Mouse (Mus musculus) lung, embryonic 15.5 days (tissue): ENCODE measurements around the gene Pitpna. TPM values are rescaled to one million over a fixed set of nuclear protein-coding genes. Genes with fewer than 3 reads are reported as not detected.

Experiments used
- ATAC-seq: fragments of 200-750 bp; cut with Nextera tagmentation; 2 replicates; pipeline ENCODE4 v1.8.0; 2017; ENCODE audit warnings: moderate number of reproducible peaks, borderline replicate concordance; ENCODE audit not compliant: low FRiP score, low TSS enrichment; ENCODE audit errors: extremely low read depth
- H3K27ac ChIP-seq: fragments of 300-500 bp; sonication (generic); 2 replicates; pipeline ENCODE4 v1.5.1; 2015; ENCODE audit warnings: moderate library complexity, mild to moderate bottlenecking, inconsistent platforms
- H3K27me3 ChIP-seq: fragments of 300-500 bp; sonication (generic); 2 replicates; pipeline ENCODE4 v1.6.1; 2015; ENCODE audit warnings: inconsistent platforms
- H3K36me3 ChIP-seq: fragments of 300-500 bp; sonication (generic); 2 replicates; pipeline ENCODE4 v1.6.1; 2015; ENCODE audit warnings: inconsistent platforms
- H3K4me1 ChIP-seq: fragments of 300-500 bp; sonication (generic); 2 replicates; pipeline ENCODE4 v1.6.1; 2015; ENCODE audit warnings: inconsistent platforms
- H3K4me2 ChIP-seq: fragments of 300-500 bp; sonication (generic); 2 replicates; pipeline ENCODE4 v1.6.1; 2015; ENCODE audit warnings: inconsistent platforms, mild to moderate bottlenecking, moderate library complexity
- H3K4me3 ChIP-seq: fragments of 300-500 bp; sonication (generic); 2 replicates; pipeline ENCODE4 v1.5.1; 2015; ENCODE audit warnings: mild to moderate bottlenecking, inconsistent platforms
- H3K9ac ChIP-seq: fragments of 300-500 bp; sonication (generic); 2 replicates; pipeline ENCODE4 v1.6.1; 2015; ENCODE audit warnings: inconsistent platforms
- H3K9me3 ChIP-seq: fragments of 300-500 bp; sonication (generic); 2 replicates; pipeline ENCODE4 v1.6.1; 2016; ENCODE audit warnings: inconsistent platforms
- WGBS: fragments of 180-500 bp; shearing (Covaris S2); methylation state at CpG from one replicate; pipeline ENCODE4 v1.1.7; 2015; 5-methylcytosine and 5-hydroxymethylcytosine counted together
- microRNA-seq: library from miRNA; unstranded; fragments of <30 nt; microRNA quantifications from one replicate; pipeline ENCODE4, GENCODE M21; 2016
- polyA plus RNA-seq: library from polyadenylated mRNA; unstranded; fragments of >200 nt; fragmentation: Nextera tagmentation; extraction: Ambion mirVana; gene quantifications from 2 replicates; pipeline ENCODE4 v1.2.1, GENCODE M21; 2015

Pitpna gene
- polyA plus RNA-seq, 1 experiment from 2014 or later: 76.8 TPM

- Histone ChIP-seq H3K36me3 (peaks cover 39% of the 10 kb centered on the region), H3K9ac (no peak overlapping the region), H3K9me3 (no peaks in the 10 kb centered on the region), H3K4me3 (no peak overlapping the region), H3K27ac (no peak overlapping the region), H3K4me1 (peaks cover 3% of the 10 kb centered on the region; the same call in 1 of the 2 replicates), H3K4me2 (no peak overlapping the region), H3K27me3 (no peaks in the 10 kb centered on the region)
- 69% methylated on average over 3 of the region's 3 CpGs for WGBS
- ATAC-seq: no peak
Measured at GRCm38 (mm10) chr11:75674875-75675274, 87.0 kb downstream of the Pitpna start.

DNA sequence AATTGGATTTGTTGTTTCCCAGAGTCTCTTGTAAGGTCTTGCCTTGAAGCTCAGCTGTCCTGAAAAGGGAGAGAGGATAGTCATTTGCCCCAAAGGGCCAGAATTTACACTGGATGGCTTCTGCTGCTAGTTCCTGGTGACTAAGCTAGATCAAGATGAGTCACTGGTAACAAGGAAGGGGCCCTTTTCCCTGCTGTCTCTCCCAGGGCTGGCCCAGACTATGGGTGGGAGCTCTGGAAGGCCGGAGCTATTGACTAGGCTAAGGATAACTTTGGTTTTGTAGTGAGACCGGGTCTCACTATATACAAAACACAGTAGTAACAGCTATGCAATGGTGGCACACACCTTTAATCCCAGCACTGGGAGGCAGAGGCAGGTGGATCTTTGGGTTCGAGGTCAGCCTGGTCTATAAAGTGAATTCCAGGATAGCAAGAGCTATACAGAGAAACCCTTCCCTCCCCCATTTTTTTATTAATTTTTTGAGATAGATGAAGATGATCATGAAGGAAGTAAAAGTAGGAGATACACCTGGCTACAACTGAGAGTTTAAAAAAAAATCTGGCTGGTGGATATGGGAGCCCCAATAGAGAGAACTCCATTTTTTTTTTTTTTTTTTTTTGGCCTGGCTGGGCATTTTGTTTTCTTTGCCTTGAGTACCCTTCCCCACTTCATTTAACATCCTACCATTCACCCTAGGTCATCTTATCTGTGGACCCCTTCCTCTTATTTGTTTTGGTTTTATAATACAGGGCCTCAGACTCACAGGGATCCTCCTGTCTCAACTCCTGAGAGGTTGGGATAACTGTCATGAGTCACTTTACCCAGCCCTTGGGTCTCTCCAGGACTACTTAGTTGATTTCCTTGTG, 90.2 kb downstream of the Pitpna start:
- Histone ChIP-seq H3K9me3 (no peaks in the 10 kb centered on the region), H3K27ac (peak overlapping the region; percentile 55; the same call in 1 of the 2 replicates), H3K9ac (0 out of 2 replicates have a peak overlapping the region, but pooled peaks have one; percentile 8), H3K27me3 (no peaks in the 10 kb centered on the region), H3K4me2 (peak overlapping the region; percentile 60), H3K4me3 (peak overlapping the region; percentile 100), H3K4me1 (peaks cover 17% of the 10 kb centered on the region), H3K36me3 (peaks cover 10% of the 10 kb centered on the region)
- no peak; the same call in 1 of the 2 replicates for ATAC-seq
- 87% methylated on average over 3 of the region's 3 CpGs for WGBS

Small RNA genes lying within 50 kb of the gene (microRNA-seq; reads per million reads assigned to microRNA genes)
- gene Mir3971: not detected

Other genes starting within 250 kb of the Pitpna start
- gene Rpa1, start 239.8 kb upstream of the Pitpna start, polyA plus RNA-seq: 169 and 176 TPM in 2 replicates
- 14.4 and 14.6 TPM in 2 replicates for gene Smyd4, start 239.7 kb upstream of the Pitpna start, polyA plus RNA-seq
- 46.1 and 57.0 TPM in 2 replicates for gene Serpinf1, start 165.4 kb upstream of the Pitpna start, polyA plus RNA-seq
- 0.89 and 4.3 TPM in 2 replicates for gene Serpinf2, start 148.5 kb upstream of the Pitpna start, polyA plus RNA-seq
- gene Wdr81, start 133.4 kb upstream of the Pitpna start, polyA plus RNA-seq: 4.5 and 4.8 TPM in 2 replicates
- 15.9 and 18.0 TPM in 2 replicates for gene Tlcd2, start 126.4 kb upstream of the Pitpna start, polyA plus RNA-seq
- 56.9 and 57.3 TPM in 2 replicates for gene Prpf8, start 101.3 kb upstream of the Pitpna start, polyA plus RNA-seq
- gene Rilp, start 78.0 kb upstream of the Pitpna start, polyA plus RNA-seq: 0.66 and 0.83 TPM in 2 replicates
- gene Scarf1, start 74.6 kb upstream of the Pitpna start, polyA plus RNA-seq: 16.2 and 16.3 TPM in 2 replicates
- gene Slc43a2, start 56.4 kb upstream of the Pitpna start, polyA plus RNA-seq: 5.6 and 6.9 TPM in 2 replicates
- gene Inpp5k, start 42.9 kb downstream of the Pitpna start, polyA plus RNA-seq: 26.0 TPM in 2 replicates
- 71.2 and 78.8 TPM in 2 replicates for gene Myo1c, start 62.4 kb downstream of the Pitpna start, polyA plus RNA-seq
- 113 and 118 TPM in 2 replicates for gene Crk, start 91.2 kb downstream of the Pitpna start, polyA plus RNA-seq
- gene Ywhae, start 144.8 kb downstream of the Pitpna start, polyA plus RNA-seq: 953 and 961 TPM in 2 replicates
- 0.74 and 0.79 TPM in 2 replicates for gene Doc2b, start 208.0 kb downstream of the Pitpna start, polyA plus RNA-seq